Mouse (Mus musculus): ENCODE results near the gene Snx9.
A peak's percentile ranks its signal among the peaks of the same experiment; 100 is the strongest.

Snx9 gene

GRCm38 (mm10) chr17:5926710-5927109, 85.6 kb downstream of the Snx9 start:
- peak; percentile 32 for DNase-seq (ENCODE audit: low spot score)

- no peak for DNase-seq (ENCODE audit: low spot score)
Measured at GRCm38 (mm10) chr17:5929031-5929430, 87.9 kb downstream of the Snx9 start.

- DNase-seq (ENCODE audit: low spot score) = no peak
Measured at GRCm38 (mm10) chr17:5932161-5932560, 91.0 kb downstream of the Snx9 start.

- peak; percentile 90 for DNase-seq (ENCODE audit: low spot score)
Measured at GRCm38 (mm10) chr17:5934554-5935324, 93.6 kb downstream of the Snx9 start.

GRCm38 (mm10) chr17:5935680-5936079, 94.6 kb downstream of the Snx9 start:
- DNase-seq (ENCODE audit: low spot score) = no peak

- DNase-seq (ENCODE audit: low spot score) = no peak
Measured at GRCm38 (mm10) chr17:5936276-5936675, 95.1 kb downstream of the Snx9 start.

GRCm38 (mm10) chr17:5937441-5937840, 96.3 kb downstream of the Snx9 start:
- no peak for DNase-seq (ENCODE audit: low spot score)

- no peak for DNase-seq (ENCODE audit: low spot score)
Measured at GRCm38 (mm10) chr17:5939871-5940270, 98.7 kb downstream of the Snx9 start.

GRCm38 (mm10) chr17:5940792-5941191, 99.7 kb downstream of the Snx9 start:
- DNase-seq (ENCODE audit: low spot score) = peak; percentile 89

GRCm38 (mm10) chr17:5941230-5942043, 100.3 kb downstream of the Snx9 start, which contains the start of gene Synj2:
TSS of gene Synj2 (plus strand) at chr17:5941280.
- peak; percentile 73 for DNase-seq (ENCODE audit: low spot score)

- DNase-seq (ENCODE audit: low spot score) = no peak
Measured at GRCm38 (mm10) chr17:5942156-5942555, 101.0 kb downstream of the Snx9 start.

GRCm38 (mm10) chr17:5943053-5943452, 101.9 kb downstream of the Snx9 start:
- DNase-seq (ENCODE audit: low spot score) = no peak

- DNase-seq (ENCODE audit: low spot score) = no peak
Measured at GRCm38 (mm10) chr17:5947039-5947438, 105.9 kb downstream of the Snx9 start.

GRCm38 (mm10) chr17:5952455-5952854, 111.3 kb downstream of the Snx9 start:
- DNase-seq (ENCODE audit: low spot score) = no peak

- DNase-seq (ENCODE audit: low spot score) = peak; percentile 51
Measured at GRCm38 (mm10) chr17:5956350-5957000, 115.3 kb downstream of the Snx9 start.

- DNase-seq (ENCODE audit: low spot score) = peak; percentile 53
Measured at GRCm38 (mm10) chr17:5957097-5957496, 116.0 kb downstream of the Snx9 start.

- no peak for DNase-seq (ENCODE audit: low spot score)
Measured at GRCm38 (mm10) chr17:5958229-5958628, 117.1 kb downstream of the Snx9 start.

GRCm38 (mm10) chr17:5958636-5959035, 117.5 kb downstream of the Snx9 start:
- peak; percentile 23 for DNase-seq (ENCODE audit: low spot score)

- DNase-seq (ENCODE audit: low spot score) = peak; percentile 85
Measured at GRCm38 (mm10) chr17:5959096-5959495, 118.0 kb downstream of the Snx9 start.

GRCm38 (mm10) chr17:5959802-5960201, 118.7 kb downstream of the Snx9 start:
- peak; percentile 41 for DNase-seq (ENCODE audit: low spot score)

- no peak for DNase-seq (ENCODE audit: low spot score)
Measured at GRCm38 (mm10) chr17:5963766-5964165, 122.6 kb downstream of the Snx9 start.

GRCm38 (mm10) chr17:5965084-5965781, 124.1 kb downstream of the Snx9 start:
- DNase-seq (ENCODE audit: low spot score) = no peak

All from urinary bladder, postnatal 14 days (tissue).